Comparison of ENCODE assay signal across 19 mouse cellular contexts in the genomic region with DNA sequence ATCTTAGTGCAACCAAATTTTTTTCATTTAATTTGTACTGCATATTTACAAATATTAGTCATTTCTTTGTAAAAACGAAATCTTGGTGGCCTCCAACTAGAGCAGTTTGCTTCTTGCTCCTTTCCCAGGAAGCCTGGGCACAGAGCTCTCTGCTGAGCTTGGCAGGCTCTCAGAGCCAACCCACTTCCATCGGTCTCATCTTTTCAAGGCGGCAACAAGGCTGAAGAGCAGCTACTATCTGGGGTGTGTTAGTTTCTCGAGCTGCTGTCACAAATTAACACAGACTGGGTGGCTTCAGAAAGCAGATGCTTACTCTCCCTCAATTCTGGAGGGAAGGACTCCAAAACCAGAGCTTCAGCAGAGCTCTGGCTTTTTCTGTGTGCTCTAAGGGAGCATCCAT. TPM values are rescaled to one million over a fixed set of nuclear protein-coding genes. Genes with fewer than 3 reads are reported as not detected.
DNase-seq lines count a peak whose midpoint lies in the region; ATAC-seq lines count a peak whose summit lies in the region.
"Had no signal": no experiment of that assay in that cellular context is flagged by ENCODE, and none has a peak within 500 bp of the region (broad histone marks: within the 10 kb centered on the region; RNA-seq: fewer than 3 reads in every experiment).

No protein-coding gene starts in this region.

- no peaks in the 10 kb centered on the region for H3K9me3 ChIP-seq in hindbrain, embryonic 11.5 days (ENCODE audit: control insufficient read depth, low read length)
- H3K9me3 ChIP-seq: forebrain, embryonic 10.5 days; hindbrain, embryonic 12.5 days; lung, embryonic 15.5 days; midbrain, embryonic 12.5 days had no signal

- WGBS in hindbrain, embryonic 11.5 days: 80% methylated on average over 4 of the region's 4 CpGs

- ATAC-seq in hindbrain, embryonic 11.5 days (ENCODE audit: low FRiP score): no peak
- ATAC-seq: inflammation-experienced regulatory T-cells, adult 6 months had no signal

- peak; percentile 16 for DNase-seq in layer of hippocampus, adult 11-12 months (ENCODE audit: low spot score)
- no peak for DNase-seq in layer of hippocampus, postnatal 25 days (ENCODE audit: extremely low spot score in 1 of 2, low spot score in 1 of 2)
- peak; percentile 26 to 63 for DNase-seq in frontal cortex, postnatal 36 days (ENCODE audit: low spot score in 2 of 2)
- peak; percentile 25 to 58 for DNase-seq in left cerebral cortex, adult 18-20 months (ENCODE audit: low spot score in 2 of 2)
- DNase-seq in right cerebral cortex, postnatal 25 days: peak; percentile 42
- no peak for DNase-seq in hindbrain, embryonic 11.5 days (ENCODE audit: low spot score)
- DNase-seq in thymus, postnatal 25 days: no peak
- DNase-seq: adrenal gland, adult 2 months; gastrocnemius, postnatal 36 days; kidney, adult 2 months; kidney, postnatal 25 days; retina, postnatal 1 day had no signal

- H3K4me1 ChIP-seq in hindbrain, embryonic 11.5 days (replicated peaks; ENCODE audit: control insufficient read depth, insufficient read depth, low read length): no peaks in the 10 kb centered on the region
- H3K4me1 ChIP-seq: forebrain, embryonic 10.5 days; hindbrain, embryonic 12.5 days; midbrain, embryonic 12.5 days had no signal

- H3K4me3 ChIP-seq in hindbrain, embryonic 11.5 days (ENCODE audit: low read depth, low read length): no peak overlapping the region
- H3K4me3 ChIP-seq: forebrain, embryonic 10.5 days; hindbrain, embryonic 12.5 days; lung, embryonic 15.5 days; midbrain, embryonic 12.5 days had no signal

- H3K36me3 ChIP-seq in hindbrain, embryonic 11.5 days (ENCODE audit: control insufficient read depth, insufficient read depth, low read length): no peaks in the 10 kb centered on the region
- H3K36me3 ChIP-seq: forebrain, embryonic 10.5 days; hindbrain, embryonic 12.5 days; lung, embryonic 15.5 days; midbrain, embryonic 12.5 days had no signal

- no peak overlapping the region for H3K9ac ChIP-seq in hindbrain, embryonic 11.5 days (ENCODE audit: low read depth, low read length)
- H3K9ac ChIP-seq: hindbrain, embryonic 12.5 days; liver, embryonic 14.5 days; lung, embryonic 15.5 days; midbrain, embryonic 12.5 days had no signal

- H3K27me3 ChIP-seq in hindbrain, embryonic 11.5 days (ENCODE audit: control insufficient read depth, insufficient read depth, low read length): no peaks in the 10 kb centered on the region
- H3K27me3 ChIP-seq: hindbrain, embryonic 12.5 days; lung, embryonic 15.5 days; midbrain, embryonic 12.5 days had no signal

- no peak overlapping the region for H3K4me2 ChIP-seq in hindbrain, embryonic 11.5 days (replicated peaks; ENCODE audit: low read depth, low read length)
- H3K4me2 ChIP-seq: hindbrain, embryonic 12.5 days; lung, embryonic 15.5 days; midbrain, embryonic 12.5 days had no signal

- H3K27ac ChIP-seq in hindbrain, embryonic 11.5 days (ENCODE audit: low read depth, low read length): no peak overlapping the region
- H3K27ac ChIP-seq: forebrain, embryonic 10.5 days; hindbrain, embryonic 12.5 days; liver, embryonic 14.5 days; lung, embryonic 15.5 days; macrophage; midbrain, embryonic 12.5 days had no signal

RNA-seq across cellular contexts. Expression of gene Cald1, which starts 10.2 kb away (rescaled TPM):
- total RNA-seq in layer of hippocampus, postnatal 25 days (2021): 10 to 100 TPM; 25.4 to 34.4 TPM
- 10 to 100 TPM; 22.1 to 24.6 TPM for total RNA-seq in left cerebral cortex, adult 18-20 months (2021)
- 140 and 171 TPM in 2 replicates for polyA plus RNA-seq in hindbrain, embryonic 11.5 days (2014; fragmentation: Nextera tagmentation; extraction: Ambion mirVana)

Comparison
In these comparisons a context has a peak if more than half of its experiments do, and no peak if none do; other contexts are left out.
1. DNase-seq: peak in layer of hippocampus, adult 11-12 months (single experiment), frontal cortex, postnatal 36 days (2 of 2), left cerebral cortex, adult 18-20 months (2 of 2) and right cerebral cortex, postnatal 25 days (single experiment); none in layer of hippocampus, postnatal 25 days (0 of 2), hindbrain, embryonic 11.5 days (single experiment) and thymus, postnatal 25 days (single experiment).